Mouse (Mus musculus): Measurements from ENCODE around the gene Zbtb8b.
"Not testable (repeated sequence)": the region's sequence is repeated elsewhere in the genome, so short reads cannot be mapped to it uniquely, and the experiment has no call there.

Gene Zbtb8b

GRCm38 (mm10) chr4:129451471-129452169, 11.0 kb upstream of the Zbtb8b start:
- no peak for DNase-seq (ENCODE audit: low read depth, low spot score)
- Histone ChIP-seq H3K36me3 (ENCODE audit: control insufficient read depth, insufficient read depth, low read length, poor library complexity, severe bottlenecking) (no peaks in the 10 kb centered on the region), H3K27me3 (ENCODE audit: control insufficient read depth, insufficient read depth, low read length, poor library complexity, severe bottlenecking) (no peaks in the 10 kb centered on the region)

GRCm38 (mm10) chr4:129450851-129451250, 10.2 kb upstream of the Zbtb8b start:
- DNase-seq (ENCODE audit: low read depth, low spot score), result peak; percentile 39
- Histone ChIP-seq H3K27me3 (ENCODE audit: control insufficient read depth, insufficient read depth, low read length, poor library complexity, severe bottlenecking) (no peaks in the 10 kb centered on the region), H3K36me3 (ENCODE audit: control insufficient read depth, insufficient read depth, low read length, poor library complexity, severe bottlenecking) (no peaks in the 10 kb centered on the region)

GRCm38 (mm10) chr4:129448713-129449112, 8.1 kb upstream of the Zbtb8b start:
- H3K27me3 ChIP-seq (ENCODE audit: control insufficient read depth, insufficient read depth, low read length, poor library complexity, severe bottlenecking), result no peaks in the 10 kb centered on the region
- H3K36me3 ChIP-seq (ENCODE audit: control insufficient read depth, insufficient read depth, low read length, poor library complexity, severe bottlenecking), result no peaks in the 10 kb centered on the region
- no peak for DNase-seq (ENCODE audit: low read depth, low spot score)

- H3K36me3 ChIP-seq (ENCODE audit: control insufficient read depth, insufficient read depth, low read length, poor library complexity, severe bottlenecking), result no peaks in the 10 kb centered on the region
- DNase-seq (ENCODE audit: low read depth, low spot score), result no peak
- H3K27me3 ChIP-seq (ENCODE audit: control insufficient read depth, insufficient read depth, low read length, poor library complexity, severe bottlenecking), result no peaks in the 10 kb centered on the region
Observed at GRCm38 (mm10) chr4:129447778-129448563, 7.3 kb upstream of the Zbtb8b start.

- DNase-seq (ENCODE audit: low read depth, low spot score), result no peak
- H3K27me3 ChIP-seq (ENCODE audit: control insufficient read depth, insufficient read depth, low read length, poor library complexity, severe bottlenecking), result no peaks in the 10 kb centered on the region
- H3K36me3 ChIP-seq (ENCODE audit: control insufficient read depth, insufficient read depth, low read length, poor library complexity, severe bottlenecking), result no peaks in the 10 kb centered on the region
Observed at GRCm38 (mm10) chr4:129447360-129447759, 6.7 kb upstream of the Zbtb8b start.

- DNase-seq (ENCODE audit: low read depth, low spot score), result no peak
- Histone ChIP-seq H3K36me3 (ENCODE audit: control insufficient read depth, insufficient read depth, low read length, poor library complexity, severe bottlenecking) (no peaks in the 10 kb centered on the region), H3K27me3 (ENCODE audit: control insufficient read depth, insufficient read depth, low read length, poor library complexity, severe bottlenecking) (0 out of 2 replicates have a peak, but pooled peaks cover 2% of the 10 kb centered on the region)
Observed at GRCm38 (mm10) chr4:129441145-129441544, 492 bp upstream of the Zbtb8b start.

- no peaks in the 10 kb centered on the region for H3K36me3 ChIP-seq (ENCODE audit: control insufficient read depth, insufficient read depth, low read length, poor library complexity, severe bottlenecking)
- no peak for DNase-seq (ENCODE audit: low read depth, low spot score)
- H3K27me3 ChIP-seq (ENCODE audit: control insufficient read depth, insufficient read depth, low read length, poor library complexity, severe bottlenecking), result no peaks in the 10 kb centered on the region
Observed at GRCm38 (mm10) chr4:129418321-129418720, 22.3 kb downstream of the Zbtb8b start.

- Histone ChIP-seq H3K27me3 (ENCODE audit: control insufficient read depth, insufficient read depth, low read length, poor library complexity, severe bottlenecking) (no peaks in the 10 kb centered on the region), H3K36me3 (ENCODE audit: control insufficient read depth, insufficient read depth, low read length, poor library complexity, severe bottlenecking) (no peaks in the 10 kb centered on the region)
- no peak for DNase-seq (ENCODE audit: low read depth, low spot score)
Observed at GRCm38 (mm10) chr4:129416478-129416877, 24.2 kb downstream of the Zbtb8b start.

- DNase-seq (ENCODE audit: low read depth, low spot score), result no peak
- H3K36me3 ChIP-seq (ENCODE audit: control insufficient read depth, insufficient read depth, low read length, poor library complexity, severe bottlenecking), result no peaks in the 10 kb centered on the region
Observed at GRCm38 (mm10) chr4:129415892-129416291, 24.8 kb downstream of the Zbtb8b start.

GRCm38 (mm10) chr4:129410991-129411390, 29.7 kb downstream of the Zbtb8b start:
- DNase-seq (ENCODE audit: low read depth, low spot score), result no peak
- no peaks in the 10 kb centered on the region for H3K36me3 ChIP-seq (ENCODE audit: control insufficient read depth, insufficient read depth, low read length, poor library complexity, severe bottlenecking)
- H3K27me3 ChIP-seq (ENCODE audit: control insufficient read depth, insufficient read depth, low read length, poor library complexity, severe bottlenecking), result no peaks in the 10 kb centered on the region

More at GRCm38 (mm10) chr4:129415892-129416291, 24.8 kb downstream of the Zbtb8b start:
- H3K27me3 ChIP-seq (ENCODE audit: control insufficient read depth, insufficient read depth, low read length, poor library complexity, severe bottlenecking), result no peaks in the 10 kb centered on the region

GRCm38 (mm10) chr4:129410532-129410931, 30.1 kb downstream of the Zbtb8b start:
- not testable (repeated sequence) for H3K27me3 ChIP-seq (ENCODE audit: control insufficient read depth, insufficient read depth, low read length, poor library complexity, severe bottlenecking); H3K36me3 ChIP-seq (ENCODE audit: control insufficient read depth, insufficient read depth, low read length, poor library complexity, severe bottlenecking); DNase-seq (ENCODE audit: low read depth, low spot score)

- peak; percentile 66 for DNase-seq (ENCODE audit: low read depth, low spot score)
- Histone ChIP-seq H3K36me3 (ENCODE audit: control insufficient read depth, insufficient read depth, low read length, poor library complexity, severe bottlenecking) (no peaks in the 10 kb centered on the region), H3K27me3 (ENCODE audit: control insufficient read depth, insufficient read depth, low read length, poor library complexity, severe bottlenecking) (no peaks in the 10 kb centered on the region)
Observed at GRCm38 (mm10) chr4:129406447-129406846, 34.2 kb downstream of the Zbtb8b start.

- no peaks in the 10 kb centered on the region for H3K36me3 ChIP-seq (ENCODE audit: control insufficient read depth, insufficient read depth, low read length, poor library complexity, severe bottlenecking)
- DNase-seq (ENCODE audit: low read depth, low spot score), result no peak
- no peaks in the 10 kb centered on the region for H3K27me3 ChIP-seq (ENCODE audit: control insufficient read depth, insufficient read depth, low read length, poor library complexity, severe bottlenecking)
Observed at GRCm38 (mm10) chr4:129399813-129400212, 40.8 kb downstream of the Zbtb8b start.

- no peaks in the 10 kb centered on the region for H3K27me3 ChIP-seq (ENCODE audit: control insufficient read depth, insufficient read depth, low read length, poor library complexity, severe bottlenecking)
- no peaks in the 10 kb centered on the region for H3K36me3 ChIP-seq (ENCODE audit: control insufficient read depth, insufficient read depth, low read length, poor library complexity, severe bottlenecking)
- DNase-seq (ENCODE audit: low read depth, low spot score), result no peak
Observed at GRCm38 (mm10) chr4:129396960-129397359, 43.7 kb downstream of the Zbtb8b start.

GRCm38 (mm10) chr4:129394089-129394870, 46.4 kb downstream of the Zbtb8b start:
- H3K36me3 ChIP-seq (ENCODE audit: control insufficient read depth, insufficient read depth, low read length, poor library complexity, severe bottlenecking), result no peaks in the 10 kb centered on the region
- no peaks in the 10 kb centered on the region for H3K27me3 ChIP-seq (ENCODE audit: control insufficient read depth, insufficient read depth, low read length, poor library complexity, severe bottlenecking)
- DNase-seq (ENCODE audit: low read depth, low spot score), result no peak

Data from splenic B cell, adult 2 months (primary cell).